Mouse (Mus musculus): ENCODE measurements at regions not wholly inside any gene's neighbourhood (a gene's known extent, or its start where the extent isn't known, plus 50 kb on each side); places are given as distances from the start of the nearest gene placed in this dataset.
A peak's percentile ranks its signal among the peaks of the same experiment; 100 is the strongest.

DNA sequence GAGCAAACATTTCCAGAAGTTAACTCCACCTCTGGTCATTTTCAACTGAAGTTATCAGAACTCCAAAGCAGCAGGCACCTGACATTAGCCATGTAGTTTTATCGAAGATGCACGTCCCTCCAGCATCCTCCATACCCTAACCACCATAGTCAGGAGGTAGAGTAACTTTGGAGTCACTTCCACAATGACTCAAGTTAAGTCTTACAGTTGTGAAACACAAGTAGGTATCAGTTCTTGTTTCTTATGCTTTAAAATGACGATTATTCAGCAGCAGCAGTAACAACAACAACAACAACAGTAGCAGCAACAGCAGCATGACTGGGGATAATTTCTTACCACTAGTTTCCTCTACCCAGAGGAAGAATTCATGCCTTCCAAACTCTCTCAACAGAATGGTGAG is 51.3 kb upstream of the Tank start:
- DNase-seq = no peak

- DNase-seq = no peak
Measured at GRCm38 (mm10) chr2:61524060-61524734, 54.2 kb upstream of the Tank start.

- DNase-seq = no peak
Measured at GRCm38 (mm10) chr2:61514445-61515123, 63.8 kb upstream of the Tank start.

DNA sequence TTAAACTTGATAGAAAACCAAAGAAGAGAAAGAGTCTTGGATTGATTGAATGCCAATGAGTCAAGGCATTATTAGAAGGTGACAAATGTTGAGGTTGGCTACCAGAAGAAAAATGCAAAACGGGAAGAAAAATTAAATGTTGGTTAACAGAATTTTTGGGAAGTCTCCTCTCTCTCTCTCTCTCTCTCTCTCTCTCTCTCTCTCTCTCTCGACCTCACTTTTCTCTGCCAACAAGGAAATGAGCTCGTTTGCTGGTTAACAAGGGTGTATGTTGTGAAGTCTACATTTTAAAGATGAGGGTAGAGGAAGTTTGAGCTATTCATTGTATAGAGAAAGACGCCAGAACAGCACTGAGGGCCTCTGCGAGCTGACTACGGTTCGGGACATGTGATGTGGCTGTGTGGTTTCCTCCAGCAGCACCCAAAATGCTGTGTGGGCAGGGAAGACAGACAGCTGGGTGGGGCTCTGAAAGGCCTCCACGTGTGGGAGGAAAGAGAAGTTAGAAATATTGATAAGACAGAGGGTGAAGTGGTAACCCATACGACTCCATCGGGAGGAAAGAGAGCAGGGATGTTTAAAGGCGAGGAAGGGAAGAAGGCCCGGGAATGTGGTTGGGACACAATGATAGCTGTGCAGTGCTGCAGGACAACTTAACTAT is 64.5 kb upstream of the Tank start:
- no peak for DNase-seq

DNA sequence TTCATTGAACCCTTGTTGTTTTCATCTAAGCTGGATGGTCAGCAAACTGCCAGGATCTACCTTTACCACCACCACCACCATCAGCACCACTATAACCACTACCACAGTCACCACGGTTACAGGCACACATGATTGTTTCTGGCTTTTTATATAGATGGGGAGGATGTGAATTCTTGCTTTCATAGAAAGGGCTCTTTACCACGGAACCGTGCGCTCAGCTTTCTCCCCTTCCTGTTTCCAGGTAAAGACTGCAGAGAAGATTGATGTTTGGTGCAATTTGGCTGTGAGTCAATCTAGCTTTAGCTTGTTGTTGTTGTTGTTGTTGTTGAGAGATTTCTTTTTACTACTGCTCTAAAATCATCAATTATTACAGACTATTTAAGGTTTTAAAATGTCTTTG is 74.8 kb upstream of the Tank start:
- DNase-seq = no peak

- no peak for DNase-seq
Measured at GRCm38 (mm10) chr2:61501922-61502321, 76.5 kb upstream of the Tank start.

DNA sequence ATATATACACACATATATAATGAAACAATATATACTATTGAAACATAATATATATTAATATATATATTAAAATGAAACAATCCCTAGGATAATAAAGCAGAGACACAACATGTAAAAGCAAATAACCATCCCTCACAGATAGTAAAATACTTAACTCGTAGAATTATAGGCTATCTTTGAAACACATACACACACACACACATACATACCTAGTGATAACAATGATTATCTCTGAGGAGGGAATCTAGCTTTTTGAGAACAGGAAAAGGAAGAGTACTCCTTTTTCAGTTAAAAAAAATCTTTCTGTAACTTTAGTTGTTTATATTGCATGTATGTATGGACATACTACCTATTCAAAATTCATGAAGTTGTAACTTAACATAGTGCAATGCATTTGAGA is 79.1 kb upstream of the Tank start:
- no peak for DNase-seq

DNA sequence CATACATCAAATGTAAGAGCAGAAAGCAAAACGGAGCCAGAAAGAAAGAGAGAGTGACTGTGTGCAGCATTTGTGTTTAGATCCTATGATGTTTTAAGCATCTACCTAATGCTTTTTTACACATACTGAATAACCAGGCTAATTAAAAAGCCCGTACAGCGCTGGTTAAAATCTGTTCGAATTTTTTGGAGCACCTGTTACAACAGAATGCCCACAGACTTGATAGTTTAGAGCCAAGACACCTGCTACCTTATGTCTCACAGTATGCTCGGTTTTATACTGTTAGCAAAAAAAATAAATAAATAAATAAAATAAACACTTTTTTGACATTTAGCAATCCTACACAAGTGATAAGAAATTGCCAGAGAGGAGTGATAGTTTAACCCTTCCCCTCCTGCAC is 80.5 kb upstream of the Tank start:
- no peak for DNase-seq

DNA sequence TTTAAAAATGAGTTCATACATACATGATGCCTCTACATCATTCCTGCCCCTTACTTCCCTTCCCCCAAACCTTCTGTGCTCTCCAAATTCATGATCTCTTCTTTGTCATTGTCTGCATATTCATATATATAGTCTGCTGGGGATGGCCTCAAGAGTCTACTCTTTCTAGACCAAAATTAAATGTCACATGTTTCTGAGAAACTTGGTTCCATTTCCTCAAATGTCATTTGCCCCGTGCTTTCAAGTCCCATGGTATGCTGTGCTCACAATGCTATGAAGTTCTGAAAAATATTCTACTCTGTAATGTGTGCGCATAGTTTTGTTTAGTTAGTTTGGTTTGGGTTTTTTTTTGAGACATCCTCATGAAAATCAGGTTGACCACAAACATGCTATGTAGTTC is 81.4 kb upstream of the Tank start:
- DNase-seq = no peak

- DNase-seq = peak; percentile 29
Measured at GRCm38 (mm10) chr2:61493918-61494712, 84.3 kb upstream of the Tank start.

- DNase-seq = peak; percentile 8
Measured at GRCm38 (mm10) chr2:61492043-61492743, 86.2 kb upstream of the Tank start.

GRCm38 (mm10) chr2:61490436-61491109 is 87.8 kb upstream of the Tank start:
- no peak for DNase-seq

DNA sequence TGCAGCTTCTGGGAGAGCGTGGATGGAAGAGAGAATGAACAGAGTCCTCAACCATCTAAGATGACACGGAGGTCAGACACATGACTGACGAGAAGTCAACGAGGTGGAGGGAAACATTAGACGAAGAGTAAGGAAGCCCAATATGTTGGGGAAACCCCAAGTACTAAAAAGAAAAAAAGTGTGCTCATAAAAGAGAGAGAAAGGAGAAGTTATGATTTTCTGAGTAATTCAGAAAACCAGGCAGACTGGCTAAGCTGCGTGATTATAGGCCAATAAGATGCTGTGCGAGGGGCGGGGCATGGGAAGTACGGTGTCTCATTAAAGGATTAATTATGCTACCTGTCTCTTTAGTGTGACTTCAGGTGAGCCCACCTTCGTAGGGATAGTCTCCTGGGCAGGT is 88.6 kb upstream of the Tank start:
- no peak for DNase-seq

- DNase-seq = no peak
Measured at GRCm38 (mm10) chr2:61483820-61484219, 94.6 kb upstream of the Tank start.

DNA sequence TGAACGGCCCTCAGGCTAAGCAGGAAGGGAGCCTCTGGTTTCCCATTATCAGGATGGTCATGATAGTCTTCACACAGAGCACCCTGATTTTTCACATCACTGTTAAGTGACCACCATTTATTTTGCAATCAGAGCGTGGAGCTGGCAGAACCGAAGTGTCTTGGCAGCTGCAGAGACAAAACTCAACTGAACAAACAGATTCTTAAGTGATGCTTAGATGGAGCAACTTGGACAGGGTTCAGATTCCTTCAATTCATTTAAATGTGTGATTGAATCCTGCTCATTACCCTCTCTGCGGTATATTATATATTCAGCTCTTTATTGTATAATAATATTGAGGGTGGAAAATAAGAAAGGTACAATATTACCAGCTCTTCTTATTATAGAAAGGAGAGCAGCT is 101.7 kb upstream of the Tank start:
- no peak for DNase-seq

- DNase-seq = no peak
Measured at GRCm38 (mm10) chr2:61474626-61475025, 103.8 kb upstream of the Tank start.

DNA sequence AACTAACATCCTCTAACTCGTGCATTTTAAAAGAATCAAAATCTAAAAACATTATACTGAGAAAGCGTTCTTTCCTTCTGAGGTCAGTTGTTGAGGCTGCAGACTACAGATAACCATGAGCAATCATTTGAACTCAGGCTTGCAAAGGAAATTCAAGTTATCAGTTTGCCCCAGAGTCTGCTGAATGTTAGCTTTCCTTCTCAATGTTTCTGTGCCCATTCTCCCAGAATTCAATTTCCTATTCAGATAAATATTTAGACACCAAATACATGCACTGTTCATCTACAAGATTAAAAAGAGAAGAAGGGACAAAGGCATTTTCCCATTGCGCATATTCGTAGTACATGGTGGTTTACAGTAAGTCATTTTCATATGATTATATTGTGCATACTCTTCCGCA is 107.9 kb upstream of the Tank start:
- no peak for DNase-seq

DNA sequence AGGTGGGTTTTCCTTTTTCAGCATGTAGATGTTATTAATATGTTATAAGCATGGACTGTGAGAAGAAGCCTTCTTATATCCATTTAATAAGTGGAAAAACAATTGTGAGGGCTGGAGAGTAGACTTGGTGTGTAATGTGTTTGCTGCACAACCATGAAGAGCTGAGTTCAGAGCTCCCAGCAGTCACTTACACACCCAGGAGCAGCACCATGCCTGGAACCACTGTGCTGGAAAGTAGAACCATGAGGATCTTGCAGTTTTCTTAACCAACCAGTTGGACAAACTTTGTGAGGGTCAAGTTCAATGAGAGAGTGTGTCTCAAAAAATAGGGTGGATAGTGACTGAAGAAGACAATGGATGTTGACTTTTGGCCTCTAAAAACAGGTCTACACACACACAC is 108.3 kb upstream of the Tank start:
- DNase-seq = no peak

DNA sequence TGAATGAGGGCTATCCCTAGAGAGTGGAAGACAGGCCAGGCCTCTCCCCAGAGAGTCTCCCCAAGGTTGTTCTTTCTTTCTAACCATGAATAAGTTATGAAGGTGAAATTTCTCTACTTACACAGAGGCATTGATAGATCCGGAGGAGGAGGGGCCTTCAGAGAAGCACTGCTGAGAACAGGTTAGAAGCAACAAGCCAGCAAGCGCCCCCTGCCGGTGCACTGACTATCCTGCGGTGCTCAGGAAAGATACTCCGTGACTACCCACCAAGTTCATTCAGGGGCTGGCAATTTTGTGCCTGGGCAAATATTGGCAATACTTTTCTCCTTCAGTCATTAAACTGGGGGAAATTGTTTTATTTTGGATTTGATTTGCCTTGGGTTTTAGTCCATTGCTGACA is 122.5 kb upstream of the Tank start:
- DNase-seq = peak; percentile 21

DNA sequence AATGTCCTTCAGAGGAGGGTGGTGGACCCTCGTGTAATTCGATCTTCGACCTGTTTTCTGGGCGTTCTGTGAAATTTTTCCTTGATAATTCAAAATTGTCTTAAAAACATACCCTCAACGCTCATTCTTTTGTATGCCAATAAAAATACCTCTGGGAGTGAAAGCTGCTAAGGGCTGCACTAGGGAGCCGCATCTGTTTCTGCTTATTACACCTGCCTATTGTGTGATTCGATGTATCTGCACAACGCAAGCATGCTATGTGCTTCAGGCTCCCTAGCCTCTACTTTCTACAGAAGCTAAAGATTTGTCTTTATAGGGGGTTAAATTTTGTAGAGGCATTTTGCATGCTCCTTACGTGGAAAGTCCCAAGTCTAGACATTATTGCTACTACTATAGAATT is 123.7 kb upstream of the Tank start:
- DNase-seq = no peak

DNA sequence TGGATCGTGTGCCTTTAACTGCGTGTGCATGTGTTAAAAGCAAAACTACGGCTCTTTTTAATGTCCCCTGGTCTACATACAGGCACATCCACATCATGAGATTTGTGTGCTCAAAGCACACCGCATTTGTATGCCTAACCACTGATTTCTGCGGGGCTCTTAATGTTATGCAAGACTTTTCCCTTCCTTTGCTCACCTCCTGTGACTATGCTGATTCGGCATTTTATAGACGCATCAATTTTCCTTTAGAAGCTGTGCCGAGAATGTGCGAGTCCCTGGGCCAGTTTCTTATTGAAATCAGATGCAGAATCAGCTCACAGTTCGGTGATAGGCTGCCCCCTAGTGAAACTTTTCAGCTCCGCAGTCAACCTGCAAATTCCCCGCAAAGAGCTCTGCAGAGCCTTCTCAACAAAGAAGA is 124.1 kb upstream of the Tank start:
- peak; percentile 81 for DNase-seq

All from kidney, adult 11 months (tissue).